Mouse (Mus musculus): ENCODE measurements around the gene Ear6.

DNA sequence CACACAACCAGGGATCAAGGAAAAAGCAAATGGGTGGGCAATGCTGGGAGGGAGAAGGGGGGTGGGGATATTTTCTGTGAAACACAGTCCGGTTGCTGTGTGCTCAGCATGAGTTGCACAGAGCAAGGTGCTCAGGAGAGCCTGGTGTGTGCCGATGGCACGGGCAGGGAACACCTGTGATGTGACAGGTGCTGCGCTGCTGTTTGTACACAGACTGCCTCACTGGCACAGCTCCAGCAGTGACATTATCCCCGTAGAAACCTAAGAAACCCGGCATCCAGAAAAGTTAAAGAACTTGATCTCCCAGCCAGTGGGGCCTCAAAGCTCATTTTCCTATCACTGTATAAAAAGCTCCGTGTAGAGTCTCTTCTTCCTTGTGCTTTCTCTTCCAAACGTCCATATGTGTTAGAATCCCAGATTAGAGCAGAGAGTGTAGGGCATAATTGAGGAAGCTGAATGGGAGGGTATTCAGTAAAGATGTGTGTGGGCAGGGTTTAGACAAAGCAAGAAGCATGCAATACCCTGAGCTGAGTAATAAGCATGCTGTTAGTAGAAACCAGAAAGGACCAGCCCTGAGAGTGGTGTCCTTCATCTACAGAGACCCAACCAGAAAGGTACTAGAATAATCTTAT, 43.2 kb downstream of the Ear6 start:
- no peak for TF ChIP-seq CTCF (IDR thresholded peaks at IDR 0.05; ENCODE audit: low read depth, low read length)
- no peak for TF ChIP-seq POLR2A (IDR thresholded peaks at IDR 0.05; ENCODE audit: extremely low read depth, insufficient read depth, low read length)

Data from liver, adult 2 months (tissue).